Mouse (Mus musculus) ES-E14 (cell line): ENCODE measurements around the gene Atf3. TPM values are rescaled to one million over a fixed set of nuclear protein-coding genes. Genes with fewer than 3 reads are reported as not detected.

Experiments used
- DNase-seq: peaks from one replicate; pipeline ENCODE4 v3.0.0-alpha.2; 2013; ENCODE audit warnings: low read depth, low spot score
- H3K27ac ChIP-seq: 2 replicates; pipeline ENCODE4 v1.5.1; 2012; ENCODE audit warnings: low read depth, mild to moderate bottlenecking, low read length, moderate library complexity, mixed read lengths; ENCODE audit not compliant: poor library complexity, insufficient read depth, severe bottlenecking
- H3K36me3 ChIP-seq: 2 replicates; pipeline ENCODE4 v1.6.1; 2012; ENCODE audit warnings: mild to moderate bottlenecking, low read length, moderate library complexity, mixed read lengths; ENCODE audit not compliant: control insufficient read depth, poor library complexity, insufficient read depth, severe bottlenecking
- H3K4me1 ChIP-seq, 2 experiments: fragments of 150-350 bp in 1 of 2; sonication (generic) in 1 of 2; 2 replicates each; pipeline ENCODE4 v1.6.1; 2012; ENCODE audit warnings: low read length in 2 of 2, mild to moderate bottlenecking in 1 of 2, mixed read lengths in 1 of 2; ENCODE audit not compliant: control insufficient read depth in 2 of 2, insufficient read depth in 2 of 2, poor library complexity in 1 of 2
- H3K4me3 ChIP-seq, 2 experiments: fragments of 150-350 bp in 1 of 2; sonication (generic) in 1 of 2; 2 replicates each; pipeline ENCODE4 v1.5.1; 2012; ENCODE audit warnings: low read length in 2 of 2, low read depth in 1 of 2, mild to moderate bottlenecking in 1 of 2, mixed read lengths in 1 of 2; ENCODE audit not compliant: insufficient read depth in 1 of 2, poor library complexity in 1 of 2, severe bottlenecking in 1 of 2
- H3K9ac ChIP-seq: 2 replicates; pipeline ENCODE4 v1.6.1; 2012; ENCODE audit warnings: low read depth, mild to moderate bottlenecking, low read length, mixed read lengths; ENCODE audit not compliant: poor library complexity, insufficient read depth, severe bottlenecking
- H3K9me3 ChIP-seq: fragments of 150-350 bp; sonication (generic); 2 replicates; pipeline ENCODE4 v1.6.1; 2012; ENCODE audit warnings: low read depth, mild to moderate bottlenecking, low read length; ENCODE audit not compliant: control insufficient read depth, insufficient read depth
- CHD2 ChIP-seq: IDR thresholded peaks from 2 replicates; pipeline ENCODE4 v1.6.1; 2014; ENCODE audit warnings: mild to moderate bottlenecking, low read depth, low read length, inconsistent platforms
- HCFC1 ChIP-seq: IDR thresholded peaks from 2 replicates; pipeline ENCODE4 v1.6.1; 2012; ENCODE audit warnings: low read length, inconsistent platforms, borderline replicate concordance; ENCODE audit not compliant: insufficient read depth
- MAFK ChIP-seq: IDR thresholded peaks from 2 replicates; pipeline ENCODE4 v1.6.1; 2014; ENCODE audit warnings: mild to moderate bottlenecking, low read depth, low read length, inconsistent platforms; ENCODE audit not compliant: insufficient read depth
- ZC3H11A ChIP-seq: IDR thresholded peaks from 2 replicates; pipeline ENCODE4 v1.6.1; 2012; ENCODE audit warnings: low read depth, mild to moderate bottlenecking, inconsistent platforms, low read length, borderline replicate concordance
- ZNF384 ChIP-seq: IDR thresholded peaks from 2 replicates; pipeline ENCODE4 v1.6.1; 2012; ENCODE audit warnings: low read depth, low read length, inconsistent platforms
- in situ Hi-C, 2 experiments: fragments of 600-800 bp; cut with MboI; formaldehyde crosslinking; loops; one replicate each; pipeline ENCODE4 v1.15.1; 2025; ENCODE audit warnings: low sequenced_read_pairs in 2 of 2, inconsistent platforms in 1 of 2; ENCODE audit not compliant: unreplicated experiment in 2 of 2
- total RNA-seq: library from RNA; depleted of rRNA; stranded (reverse); fragments of 300-350 nt; gene quantifications from 2 replicates; pipeline ENCODE4 v1.2.3, GENCODE M21; 2012

Atf3 gene
- total RNA-seq, 1 experiment: 8.0 TPM

- no peak overlapping the region for H3K4me3 ChIP-seq
- no peak overlapping the region for H3K27ac ChIP-seq
- no peaks in the 10 kb centered on the region for H3K4me1 ChIP-seq
- no peak for TF ChIP-seq MAFK
- TF ChIP-seq ZC3H11A: no peak
- no peak for TF ChIP-seq CHD2
- no peak for TF ChIP-seq HCFC1
- TF ChIP-seq ZNF384: no peak
- H3K9me3 ChIP-seq: no peaks in the 10 kb centered on the region
- no peak for DNase-seq
- in situ Hi-C loops: no loop called here
- no peaks in the 10 kb centered on the region for H3K36me3 ChIP-seq
- H3K9ac ChIP-seq: no peak overlapping the region
Observed at GRCm38 (mm10) chr1:191215776-191216661, 1.8 kb downstream of the Atf3 start.

GRCm38 (mm10) chr1:191211096-191211495 lies 6.7 kb downstream of the Atf3 start:
- DNase-seq: no peak
- Histone ChIP-seq H3K9ac (no peak overlapping the region), H3K36me3 (no peaks in the 10 kb centered on the region), H3K27ac (no peak overlapping the region), H3K4me1 (0 out of 4 replicates have a peak, but pooled peaks cover 0 to 1% of the 10 kb centered on the region in 2 experiments), H3K4me3 (no peak overlapping the region), H3K9me3 (no peaks in the 10 kb centered on the region)
- in situ Hi-C loops: no loop called here
- TF ChIP-seq MAFK: no peak
- no peak for TF ChIP-seq ZC3H11A
- no peak for TF ChIP-seq HCFC1
- TF ChIP-seq CHD2: no peak
- no peak for TF ChIP-seq ZNF384

- in situ Hi-C loops: no loop called here
- Histone ChIP-seq H3K4me3 (no peak overlapping the region), H3K36me3 (no peaks in the 10 kb centered on the region)
Observed at GRCm38 (mm10) chr1:191205791-191206190, 12.0 kb downstream of the Atf3 start.

DNA sequence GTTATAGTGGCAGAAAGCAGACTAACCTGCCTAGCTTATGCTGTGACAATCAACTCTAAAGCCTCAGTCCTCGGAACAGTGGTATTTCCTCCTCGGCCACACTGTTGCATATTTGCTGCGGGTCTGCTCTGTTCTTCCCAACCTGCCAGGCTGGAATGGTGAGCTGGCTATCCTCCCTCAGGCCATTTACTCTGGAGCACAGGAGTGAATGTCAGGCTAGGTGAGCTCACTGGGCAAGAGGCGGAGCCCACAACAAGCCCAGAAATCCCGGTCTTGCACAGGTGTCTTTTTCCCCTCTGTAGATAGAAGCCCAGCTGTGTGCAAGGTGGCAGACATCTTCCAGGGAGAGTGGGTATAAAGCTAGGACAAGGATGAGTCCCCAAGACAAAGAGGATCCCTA lies 13.0 kb downstream of the Atf3 start:
- no peak for DNase-seq
- Histone ChIP-seq H3K9me3 (no peaks in the 10 kb centered on the region), H3K27ac (no peak overlapping the region), H3K4me3 (no peak overlapping the region), H3K4me1 (0 out of 4 replicates have a peak, but pooled peaks cover 0 to 1% of the 10 kb centered on the region in 2 experiments), H3K36me3 (no peaks in the 10 kb centered on the region), H3K9ac (no peak overlapping the region)
- in situ Hi-C loops: no loop called here
- TF ChIP-seq HCFC1 (no peak), MAFK (no peak), CHD2 (no peak), ZC3H11A (no peak), ZNF384 (no peak)

More at GRCm38 (mm10) chr1:191205791-191206190, 12.0 kb downstream of the Atf3 start:
- Histone ChIP-seq H3K27ac (no peak overlapping the region), H3K4me1 (0 out of 4 replicates have a peak, but pooled peaks cover 0 to 1% of the 10 kb centered on the region in 2 experiments), H3K9me3 (no peaks in the 10 kb centered on the region), H3K9ac (no peak overlapping the region)
- DNase-seq: no peak
- TF ChIP-seq HCFC1 (no peak), CHD2 (no peak), MAFK (no peak), ZNF384 (no peak), ZC3H11A (no peak)
